Mouse (Mus musculus): ENCODE measurements around the gene Gje1. TPM values are rescaled to one million over a fixed set of nuclear protein-coding genes. Genes with fewer than 3 reads are reported as not detected.

The Gje1 gene
- polyA plus RNA-seq (2015; fragmentation: Nextera tagmentation; extraction: Ambion mirVana), result not detected in 2 replicates

DNA sequence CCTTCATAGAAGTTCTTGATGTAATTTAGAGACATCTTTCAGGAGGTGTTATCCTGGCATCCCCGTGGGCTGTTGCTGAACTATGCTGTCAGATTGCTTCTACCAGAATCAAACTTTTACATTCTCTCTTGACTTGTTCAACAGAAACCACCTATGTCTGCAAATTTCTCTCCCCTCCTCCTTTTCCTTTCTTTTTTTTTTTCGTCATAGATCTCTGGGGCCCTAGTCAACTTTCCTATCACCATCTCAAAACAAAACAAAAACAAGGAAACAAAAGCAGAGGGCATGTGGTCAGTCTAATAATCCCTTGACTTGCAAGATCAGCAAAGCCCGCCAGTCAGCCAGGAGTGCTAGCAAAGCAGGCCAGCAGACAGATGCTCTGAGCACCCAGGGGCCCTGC lies at the start of gene Gje1:
Gene Gje1 (minus strand): TSS at position 101 of the 400 bp plus-strand sequence.
- H3K4me2 ChIP-seq (replicated peaks; ENCODE audit: low read depth), result no peak within 1 kb of the TSS
- H3K27me3 ChIP-seq (ENCODE audit: control insufficient read depth, insufficient read depth, low read length), result no peaks in the 10 kb centered on the region
- no peaks in the 10 kb centered on the region for H3K4me1 ChIP-seq (replicated peaks; ENCODE audit: control insufficient read depth, insufficient read depth)
- H3K9me3 ChIP-seq (ENCODE audit: control insufficient read depth, low read length), result no peaks in the 10 kb centered on the region
- TF ChIP-seq CTCF (IDR thresholded peaks at IDR 0.05; ENCODE audit: low read depth), result no peak
- TF ChIP-seq EP300 (optimal IDR thresholded peaks at IDR 0.05), result no peak
- DNase-seq (ENCODE audit: low spot score) (no peak), ATAC-seq (ENCODE audit: low FRiP score, low TSS enrichment) (no peak)
- H3K36me3 ChIP-seq (ENCODE audit: control insufficient read depth, insufficient read depth, low read length), result no peaks in the 10 kb centered on the region
- H3K4me3 ChIP-seq (ENCODE audit: low read depth, low read length), result no peak within 1 kb of the TSS
- WGBS, result 55% methylated on average over 3 of the region's 3 CpGs
- no peak within 1 kb of the TSS for H3K9ac ChIP-seq (ENCODE audit: low read length)
- no peak within 1 kb of the TSS for H3K27ac ChIP-seq (replicated peaks)

GRCm38 (mm10) chr10:14760618-14761017 lies 42.6 kb upstream of the Gje1 start:
- Histone ChIP-seq H3K4me2 (replicated peaks; ENCODE audit: low read depth) (peak overlapping the region; percentile 51), H3K36me3 (ENCODE audit: control insufficient read depth, insufficient read depth, low read length) (no peaks in the 10 kb centered on the region), H3K27me3 (ENCODE audit: control insufficient read depth, insufficient read depth, low read length) (no peaks in the 10 kb centered on the region), H3K4me1 (replicated peaks; ENCODE audit: control insufficient read depth, insufficient read depth) (no peaks in the 10 kb centered on the region), H3K4me3 (ENCODE audit: low read depth, low read length) (peak overlapping the region; percentile 31; the same call in 1 of the 2 replicates), H3K9me3 (ENCODE audit: control insufficient read depth, low read length) (no peaks in the 10 kb centered on the region), H3K27ac (replicated peaks) (no peak overlapping the region), H3K9ac (ENCODE audit: low read length) (no peak overlapping the region)
- TF ChIP-seq CTCF (IDR thresholded peaks at IDR 0.05; ENCODE audit: low read depth) (no peak), EP300 (optimal IDR thresholded peaks at IDR 0.05) (no peak)
- DNase-seq (ENCODE audit: low spot score), result no peak
- ATAC-seq (ENCODE audit: low FRiP score, low TSS enrichment), result no peak
- WGBS, result 22% methylated on average over 8 of the region's 8 CpGs

- Histone ChIP-seq H3K9ac (ENCODE audit: low read length) (no peak overlapping the region), H3K27ac (replicated peaks) (no peak overlapping the region), H3K4me2 (replicated peaks; ENCODE audit: low read depth) (peak overlapping the region; percentile 51), H3K9me3 (ENCODE audit: control insufficient read depth, low read length) (no peaks in the 10 kb centered on the region), H3K4me1 (replicated peaks; ENCODE audit: control insufficient read depth, insufficient read depth) (no peaks in the 10 kb centered on the region), H3K4me3 (ENCODE audit: low read depth, low read length) (peak overlapping the region; percentile 31), H3K27me3 (ENCODE audit: control insufficient read depth, insufficient read depth, low read length) (no peaks in the 10 kb centered on the region), H3K36me3 (ENCODE audit: control insufficient read depth, insufficient read depth, low read length) (no peaks in the 10 kb centered on the region)
- 3% methylated on average over 35 of the region's 35 CpGs for WGBS
- ATAC-seq (ENCODE audit: low FRiP score, low TSS enrichment), result no peak
- no peak for DNase-seq (ENCODE audit: low spot score)
- TF ChIP-seq CTCF (IDR thresholded peaks at IDR 0.05; ENCODE audit: low read depth) (no peak), EP300 (optimal IDR thresholded peaks at IDR 0.05) (no peak)
Measured at GRCm38 (mm10) chr10:14759665-14760558, 41.9 kb upstream of the Gje1 start.

DNA sequence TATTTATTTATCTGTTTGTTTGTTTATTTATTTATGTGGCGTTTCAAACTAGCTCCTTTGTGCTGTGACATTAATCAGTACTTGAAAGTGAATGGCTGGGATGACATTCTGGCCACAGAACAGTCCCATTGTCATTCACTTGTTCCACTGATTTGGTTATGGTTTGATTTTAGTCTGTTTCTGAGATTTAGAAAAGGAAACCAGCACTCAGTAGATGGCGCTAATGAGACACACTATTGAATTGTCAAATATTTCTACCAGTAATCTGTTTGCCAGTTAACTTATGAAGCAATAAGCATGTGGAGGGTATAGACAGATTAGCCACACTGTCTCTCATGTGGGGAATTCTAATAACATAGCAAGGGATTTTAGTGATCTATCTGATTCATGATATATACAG lies 16.3 kb upstream of the Gje1 start:
- Histone ChIP-seq H3K9me3 (ENCODE audit: control insufficient read depth, low read length) (no peaks in the 10 kb centered on the region), H3K4me1 (replicated peaks; ENCODE audit: control insufficient read depth, insufficient read depth) (no peaks in the 10 kb centered on the region), H3K27ac (replicated peaks) (no peak overlapping the region), H3K9ac (ENCODE audit: low read length) (no peak overlapping the region), H3K36me3 (ENCODE audit: control insufficient read depth, insufficient read depth, low read length) (no peaks in the 10 kb centered on the region), H3K27me3 (ENCODE audit: control insufficient read depth, insufficient read depth, low read length) (no peaks in the 10 kb centered on the region), H3K4me3 (ENCODE audit: low read depth, low read length) (no peak overlapping the region), H3K4me2 (replicated peaks; ENCODE audit: low read depth) (no peak overlapping the region)
- DNase-seq (ENCODE audit: low spot score) (no peak), ATAC-seq (ENCODE audit: low FRiP score, low TSS enrichment) (no peak)
- WGBS, result 2% methylated on average over 2 of the region's 2 CpGs
- no peak for TF ChIP-seq EP300 (optimal IDR thresholded peaks at IDR 0.05)
- TF ChIP-seq CTCF (IDR thresholded peaks at IDR 0.05; ENCODE audit: low read depth), result peak; percentile 75

GRCm38 (mm10) chr10:14725671-14726070 lies 7.7 kb upstream of the Gje1 start:
- no peaks in the 10 kb centered on the region for H3K36me3 ChIP-seq (ENCODE audit: control insufficient read depth, insufficient read depth, low read length)

More at GRCm38 (mm10) chr10:14725671-14726070, 7.7 kb upstream of the Gje1 start:
- H3K4me3 ChIP-seq (ENCODE audit: low read depth, low read length), result no peak overlapping the region
- no peak overlapping the region for H3K9ac ChIP-seq (ENCODE audit: low read length)
- H3K27ac ChIP-seq (replicated peaks), result no peak overlapping the region
- DNase-seq (ENCODE audit: low spot score), result no peak
- no peaks in the 10 kb centered on the region for H3K9me3 ChIP-seq (ENCODE audit: control insufficient read depth, low read length)
- H3K27me3 ChIP-seq (ENCODE audit: control insufficient read depth, insufficient read depth, low read length), result no peaks in the 10 kb centered on the region
- no peak for TF ChIP-seq CTCF (IDR thresholded peaks at IDR 0.05; ENCODE audit: low read depth)
- TF ChIP-seq EP300 (optimal IDR thresholded peaks at IDR 0.05), result no peak
- no peak for ATAC-seq (ENCODE audit: low FRiP score, low TSS enrichment)
- WGBS, result 64% methylated on average over 9 of the region's 9 CpGs
- no peak overlapping the region for H3K4me2 ChIP-seq (replicated peaks; ENCODE audit: low read depth)
- H3K4me1 ChIP-seq (replicated peaks; ENCODE audit: control insufficient read depth, insufficient read depth), result no peaks in the 10 kb centered on the region
